Mouse (Mus musculus) heart, embryonic 15.5 days (tissue): Measurements from ENCODE around the gene Ndufaf2. TPM values are rescaled to one million over a fixed set of nuclear protein-coding genes. Genes with fewer than 3 reads are reported as not detected.

Source experiments
- ATAC-seq: fragments of 200-750 bp; cut with Nextera tagmentation; replicated peaks from 2 replicates; pipeline ENCODE4 v1.8.0; 2017; ENCODE audit warnings: low read depth, moderate TSS enrichment; ENCODE audit not compliant: insufficient number of reproducible peaks, insufficient read depth, low FRiP score
- H3K27ac ChIP-seq: fragments of 300-500 bp; sonication (generic); 2 replicates; pipeline ENCODE4 v1.5.1; 2015; ENCODE audit warnings: mild to moderate bottlenecking, inconsistent platforms
- H3K27me3 ChIP-seq: fragments of 300-500 bp; sonication (generic); 2 replicates; pipeline ENCODE4 v1.6.1; 2015; ENCODE audit warnings: inconsistent platforms
- H3K36me3 ChIP-seq: fragments of 300-500 bp; sonication (generic); 2 replicates; pipeline ENCODE4 v1.6.1; 2015; ENCODE audit warnings: mild to moderate bottlenecking, inconsistent platforms
- H3K4me1 ChIP-seq: fragments of 300-500 bp; sonication (generic); replicated peaks from 2 replicates; pipeline ENCODE4 v1.6.1; 2015; ENCODE audit warnings: inconsistent platforms
- H3K4me2 ChIP-seq: fragments of 300-500 bp; sonication (generic); 2 replicates; pipeline ENCODE4 v1.6.1; 2015; ENCODE audit warnings: inconsistent platforms, mild to moderate bottlenecking, moderate library complexity
- H3K4me3 ChIP-seq: fragments of 300-500 bp; sonication (generic); 2 replicates; pipeline ENCODE4 v1.5.1; 2015; ENCODE audit warnings: mild to moderate bottlenecking, inconsistent platforms
- H3K9ac ChIP-seq: fragments of 300-500 bp; sonication (generic); 2 replicates; pipeline ENCODE4 v1.6.1; 2015; ENCODE audit warnings: mild to moderate bottlenecking, inconsistent platforms
- H3K9me3 ChIP-seq: fragments of 300-500 bp; sonication (generic); replicated peaks from 2 replicates; pipeline ENCODE4 v1.6.1; 2016; ENCODE audit warnings: inconsistent platforms
- WGBS: fragments of 180-500 bp; shearing (Covaris S2); methylation state at CpG from one replicate; pipeline ENCODE4 v1.1.7; 2015; ENCODE audit warnings: mixed read lengths; 5-methylcytosine and 5-hydroxymethylcytosine counted together
- polyA plus RNA-seq: library from polyadenylated mRNA; unstranded; fragments of >200 nt; fragmentation: Nextera tagmentation; extraction: Ambion mirVana; gene quantifications from 2 replicates; pipeline ENCODE4 v1.2.1, GENCODE M21; 2015

The Ndufaf2 gene
- polyA plus RNA-seq, 1 experiment from 2014 or later: 58.8 TPM

DNA sequence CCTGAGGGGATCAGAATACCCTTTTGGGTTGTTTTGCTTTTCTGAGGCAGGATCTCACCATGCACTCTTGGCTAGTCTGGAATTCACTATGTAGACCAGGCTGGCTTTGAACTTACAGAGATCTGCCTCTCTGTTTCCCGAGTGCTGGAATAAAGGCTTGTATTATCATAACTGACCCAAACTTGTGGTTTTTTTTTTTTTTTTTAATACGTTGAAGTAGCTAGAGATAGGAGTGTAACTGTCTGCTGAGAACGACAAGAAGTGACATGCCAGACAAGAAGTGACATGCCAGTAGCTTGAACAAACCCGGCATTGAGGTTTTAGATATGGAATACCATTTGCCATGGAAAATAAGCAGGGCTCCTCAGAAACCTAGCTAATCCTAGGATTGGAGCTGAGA lies 125.6 kb downstream of the Ndufaf2 start:
- Histone ChIP-seq H3K27ac (no peak overlapping the region), H3K4me2 (no peak overlapping the region), H3K4me3 (no peak overlapping the region), H3K4me1 (no peaks in the 10 kb centered on the region), H3K36me3 (no peaks in the 10 kb centered on the region), H3K9me3 (no peaks in the 10 kb centered on the region), H3K27me3 (no peaks in the 10 kb centered on the region), H3K9ac (no peak overlapping the region)
- 81% methylated on average over 4 of the region's 4 CpGs for WGBS
- no peak for ATAC-seq

DNA sequence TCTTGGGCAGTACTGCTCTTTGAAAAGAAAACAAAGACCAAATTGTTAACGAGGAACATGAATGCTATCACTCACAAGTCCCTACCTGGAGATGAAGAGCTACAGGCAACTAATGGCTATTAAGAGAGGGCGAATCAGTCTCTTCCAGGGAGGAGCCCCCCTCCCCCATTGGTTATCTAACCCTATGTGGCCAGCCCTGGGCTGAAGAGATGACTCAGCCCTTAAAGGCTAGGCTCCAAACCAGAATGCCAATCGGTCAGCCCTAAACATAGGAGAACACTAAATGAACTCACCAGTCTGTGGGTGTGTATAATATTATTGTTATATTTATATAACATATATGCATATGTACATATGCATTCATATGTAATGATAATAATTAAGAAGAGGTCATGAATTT lies 132.6 kb downstream of the Ndufaf2 start:
- Histone ChIP-seq H3K4me1 (no peaks in the 10 kb centered on the region), H3K27ac (no peak overlapping the region), H3K27me3 (no peaks in the 10 kb centered on the region), H3K36me3 (no peaks in the 10 kb centered on the region), H3K9ac (no peak overlapping the region), H3K4me3 (no peak overlapping the region), H3K9me3 (no peaks in the 10 kb centered on the region), H3K4me2 (no peak overlapping the region)
- no peak for ATAC-seq
- 41% methylated on average over 3 of the region's 3 CpGs for WGBS

DNA sequence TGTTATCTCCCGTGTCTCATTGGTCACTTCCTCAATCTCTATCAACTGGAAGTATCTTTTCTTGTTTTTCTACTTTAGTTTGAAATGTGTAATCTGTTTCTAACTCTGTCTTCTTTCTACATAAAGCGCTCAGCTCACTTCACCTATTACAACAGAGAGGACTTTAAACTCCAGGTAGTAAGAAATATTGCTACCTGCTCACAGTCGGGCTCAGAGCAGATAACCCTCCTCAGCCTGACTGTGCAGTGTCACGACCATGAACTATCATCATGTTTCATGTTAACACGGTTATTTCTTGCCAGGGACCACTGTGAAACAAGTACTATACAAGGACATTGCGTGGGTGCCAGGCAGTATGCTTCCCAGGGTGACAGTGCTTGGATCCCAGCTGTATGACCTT lies 141.1 kb downstream of the Ndufaf2 start:
- no peak overlapping the region for H3K27ac ChIP-seq
- H3K4me3 ChIP-seq: no peak overlapping the region
- no peaks in the 10 kb centered on the region for H3K36me3 ChIP-seq
- H3K9ac ChIP-seq: no peak overlapping the region
- H3K27me3 ChIP-seq: no peaks in the 10 kb centered on the region
- WGBS: 62% methylated on average over 6 of the region's 6 CpGs
- H3K4me1 ChIP-seq: no peaks in the 10 kb centered on the region
- no peaks in the 10 kb centered on the region for H3K9me3 ChIP-seq
- no peak for ATAC-seq
- H3K4me2 ChIP-seq: no peak overlapping the region

DNA sequence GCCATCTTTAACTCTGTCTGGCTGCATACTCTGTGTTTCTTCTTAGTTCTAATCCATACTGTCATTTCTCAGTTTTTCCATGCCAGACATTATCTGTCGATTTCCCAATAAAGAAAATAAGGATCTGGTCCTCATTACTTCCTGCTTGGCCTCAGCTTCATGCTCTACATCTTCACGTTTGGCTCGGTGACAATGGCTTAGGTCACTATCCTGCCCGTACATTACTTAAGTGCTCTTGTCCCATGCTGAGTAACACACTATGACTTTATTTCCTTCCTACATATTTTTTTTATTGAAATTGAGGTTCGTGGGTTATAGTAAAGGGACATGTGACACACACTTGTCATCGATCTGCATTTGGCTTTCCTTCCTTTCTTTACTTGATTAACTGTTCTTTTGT lies 143.3 kb downstream of the Ndufaf2 start:
- Histone ChIP-seq H3K4me3 (no peak overlapping the region), H3K4me2 (no peak overlapping the region), H3K9me3 (no peaks in the 10 kb centered on the region), H3K4me1 (no peaks in the 10 kb centered on the region), H3K27me3 (no peaks in the 10 kb centered on the region), H3K36me3 (no peaks in the 10 kb centered on the region), H3K27ac (no peak overlapping the region), H3K9ac (no peak overlapping the region)
- WGBS: 69% methylated on average over 6 of the region's 6 CpGs
- ATAC-seq: no peak

DNA sequence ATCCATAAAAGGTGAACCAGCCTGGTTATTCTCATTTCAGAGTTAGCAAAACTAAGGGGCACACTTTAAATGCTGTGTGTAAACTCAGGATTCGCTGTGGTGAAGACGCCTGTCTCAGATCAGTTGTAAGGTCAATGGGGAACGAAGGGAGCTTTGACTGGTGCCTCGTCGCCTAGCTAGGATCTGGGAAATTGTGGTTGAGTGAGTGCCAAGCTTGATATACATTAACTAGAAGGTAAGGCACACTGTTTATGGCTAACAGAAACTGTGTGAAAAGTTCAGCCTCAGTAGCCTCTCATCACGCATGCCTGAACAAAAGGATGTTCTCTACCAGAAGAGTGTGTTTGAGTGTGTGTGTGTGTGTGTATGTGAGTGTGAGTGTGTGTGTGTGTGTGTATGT lies 144.6 kb downstream of the Ndufaf2 start:
- no peaks in the 10 kb centered on the region for H3K9me3 ChIP-seq
- H3K4me2 ChIP-seq: no peak overlapping the region
- H3K36me3 ChIP-seq: no peaks in the 10 kb centered on the region
- no peaks in the 10 kb centered on the region for H3K27me3 ChIP-seq
- H3K4me3 ChIP-seq: no peak overlapping the region
- no peak for ATAC-seq
- H3K4me1 ChIP-seq: no peaks in the 10 kb centered on the region
- no peak overlapping the region for H3K9ac ChIP-seq
- WGBS: 84% methylated on average over 6 of the region's 6 CpGs
- H3K27ac ChIP-seq: no peak overlapping the region

DNA sequence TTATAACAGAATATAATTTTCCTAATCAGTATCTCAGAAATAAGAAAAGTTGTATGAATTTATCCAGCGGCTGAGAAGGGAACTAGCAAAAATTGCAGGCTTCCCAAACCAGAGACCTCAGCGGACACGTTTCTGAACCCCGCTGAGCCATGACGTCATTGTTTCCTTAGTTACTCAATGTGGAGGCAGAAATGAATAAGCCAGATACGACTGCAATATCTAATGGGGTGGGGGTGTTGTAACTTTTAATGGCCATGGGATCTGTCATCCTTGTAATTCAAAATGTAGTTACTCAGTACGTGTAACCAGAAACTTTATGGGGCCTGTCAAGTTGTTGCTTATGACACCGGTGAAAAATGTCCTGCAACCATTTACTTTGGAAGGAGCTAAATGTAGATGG lies 145.3 kb downstream of the Ndufaf2 start:
- H3K4me2 ChIP-seq: no peak overlapping the region
- no peaks in the 10 kb centered on the region for H3K27me3 ChIP-seq
- WGBS: 77% methylated on average over 8 of the region's 8 CpGs
- no peak overlapping the region for H3K4me3 ChIP-seq
- no peak overlapping the region for H3K27ac ChIP-seq
- ATAC-seq: no peak
- H3K9ac ChIP-seq: no peak overlapping the region
- no peaks in the 10 kb centered on the region for H3K9me3 ChIP-seq
- H3K36me3 ChIP-seq: no peaks in the 10 kb centered on the region
- H3K4me1 ChIP-seq: no peaks in the 10 kb centered on the region

DNA sequence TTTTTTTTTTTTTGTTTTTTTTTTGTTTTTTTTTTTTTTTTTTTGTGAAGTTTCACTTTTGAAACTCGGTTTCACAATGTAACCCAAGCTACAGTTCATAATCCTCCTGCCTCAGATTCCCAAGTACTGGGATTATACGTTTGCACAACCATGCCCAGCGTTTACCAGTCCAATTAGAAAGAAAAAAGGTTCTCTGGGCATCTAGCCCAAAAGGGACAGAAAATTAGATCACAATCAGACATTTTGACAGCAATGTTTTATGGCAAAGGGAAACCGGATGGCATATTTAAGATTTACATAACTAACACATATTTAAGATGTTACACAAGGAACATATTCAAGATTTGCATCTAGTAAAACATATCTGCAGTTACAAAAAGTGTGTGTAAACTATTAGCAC lies 150.6 kb downstream of the Ndufaf2 start:
- no peaks in the 10 kb centered on the region for H3K9me3 ChIP-seq
- H3K27me3 ChIP-seq: no peaks in the 10 kb centered on the region
- H3K36me3 ChIP-seq: no peaks in the 10 kb centered on the region
- H3K4me1 ChIP-seq: no peaks in the 10 kb centered on the region
- H3K9ac ChIP-seq: no peak overlapping the region
- no peak for ATAC-seq
- 79% methylated on average over 4 of the region's 4 CpGs for WGBS
- H3K4me2 ChIP-seq: no peak overlapping the region
- H3K4me3 ChIP-seq: no peak overlapping the region
- no peak overlapping the region for H3K27ac ChIP-seq

DNA sequence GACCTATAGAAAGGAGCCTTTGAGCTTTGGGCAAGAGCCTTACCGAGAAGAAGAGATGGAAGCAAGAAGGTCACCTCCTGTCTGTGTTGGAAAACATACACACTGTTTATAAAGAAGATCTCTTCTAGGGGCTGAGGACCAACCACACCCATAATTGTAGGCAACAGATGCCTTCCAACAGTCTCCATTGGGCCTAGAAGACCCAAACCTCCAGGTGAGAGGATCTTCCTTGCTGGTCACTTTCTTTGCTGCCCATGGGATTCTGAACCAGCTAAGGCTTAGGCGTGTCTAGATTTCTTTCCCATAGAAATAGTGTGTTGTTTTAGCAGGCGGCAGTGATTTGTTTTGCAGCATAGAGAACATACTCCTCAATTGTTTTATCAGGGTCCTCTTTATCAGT lies 162.1 kb downstream of the Ndufaf2 start:
- Histone ChIP-seq H3K9ac (no peak overlapping the region), H3K4me1 (no peaks in the 10 kb centered on the region), H3K4me3 (no peak overlapping the region), H3K36me3 (no peaks in the 10 kb centered on the region), H3K27ac (no peak overlapping the region), H3K27me3 (no peaks in the 10 kb centered on the region), H3K4me2 (no peak overlapping the region), H3K9me3 (no peaks in the 10 kb centered on the region)
- ATAC-seq: no peak
- 84% methylated on average over 3 of the region's 3 CpGs for WGBS

DNA sequence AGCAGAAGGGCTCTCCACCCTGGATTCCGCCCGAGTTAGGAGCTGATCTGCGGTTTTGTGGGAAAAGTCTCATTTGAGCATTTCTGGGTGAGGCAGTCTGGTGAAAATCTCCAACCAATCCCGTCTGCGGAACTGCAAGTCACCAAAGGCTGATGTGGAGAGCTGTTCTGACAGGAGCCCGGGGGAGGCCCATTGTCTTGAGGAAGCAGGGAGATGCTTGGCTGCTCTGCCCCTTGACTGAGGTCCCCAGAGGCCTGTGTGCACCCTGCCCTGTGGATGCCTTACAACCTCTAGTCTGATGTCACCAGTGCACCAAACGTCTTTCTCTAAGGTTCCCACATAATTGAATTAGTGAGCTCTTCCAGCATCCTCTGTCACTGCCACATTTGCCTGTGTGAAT lies 163.2 kb downstream of the Ndufaf2 start:
- no peak for ATAC-seq
- Histone ChIP-seq H3K9ac (no peak overlapping the region), H3K27ac (no peak overlapping the region), H3K4me2 (no peak overlapping the region), H3K9me3 (no peaks in the 10 kb centered on the region), H3K4me1 (no peaks in the 10 kb centered on the region), H3K4me3 (no peak overlapping the region), H3K36me3 (no peaks in the 10 kb centered on the region), H3K27me3 (no peaks in the 10 kb centered on the region)
- 72% methylated on average over 7 of the region's 7 CpGs for WGBS

DNA sequence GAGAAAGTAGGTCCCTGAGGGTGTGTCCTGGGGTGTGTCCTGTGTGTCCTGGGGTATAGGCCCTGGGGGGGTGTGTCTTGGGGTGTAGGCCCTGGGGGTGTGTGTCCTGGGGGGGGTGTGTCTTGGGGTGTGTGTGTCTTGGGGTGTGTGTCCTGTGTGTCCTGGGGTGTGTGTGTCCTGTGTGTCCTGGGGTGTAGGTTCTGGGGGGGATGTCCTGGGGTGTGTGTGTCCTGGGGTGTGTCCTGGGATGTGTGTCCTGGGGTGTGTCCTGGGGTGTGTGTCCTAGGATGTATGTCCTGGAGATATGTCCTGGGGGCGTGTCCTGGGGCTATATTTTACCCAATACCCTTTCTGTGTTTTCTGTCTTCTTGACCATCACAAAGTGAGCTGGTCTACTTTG lies 165.8 kb downstream of the Ndufaf2 start:
- Histone ChIP-seq H3K27ac (no peak overlapping the region), H3K27me3 (no peaks in the 10 kb centered on the region), H3K4me1 (no peaks in the 10 kb centered on the region), H3K9ac (no peak overlapping the region), H3K4me2 (no peak overlapping the region), H3K36me3 (no peaks in the 10 kb centered on the region), H3K4me3 (no peak overlapping the region), H3K9me3 (no peaks in the 10 kb centered on the region)
- WGBS: 76% methylated on average over 1 of the region's 1 CpGs
- ATAC-seq: no peak

DNA sequence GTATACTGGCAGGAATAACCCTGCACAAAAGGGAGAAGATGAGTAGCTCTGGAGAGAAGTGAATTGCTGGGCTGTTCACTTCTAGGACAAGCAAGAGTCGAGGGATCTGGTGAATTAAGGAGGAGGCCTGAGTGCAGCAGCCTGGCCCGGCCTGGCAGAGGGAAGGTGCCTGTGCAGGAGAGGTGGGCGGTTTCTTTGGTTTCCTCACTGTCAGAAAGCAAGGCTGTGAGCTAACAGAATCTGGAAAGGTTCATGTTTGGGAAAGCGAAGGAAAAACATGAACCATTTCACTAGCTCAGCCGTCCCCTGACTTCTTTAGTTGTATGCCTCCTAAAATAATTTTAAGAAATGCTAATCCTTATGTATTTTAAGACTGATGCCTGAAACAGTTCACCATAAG lies 173.8 kb downstream of the Ndufaf2 start:
- H3K36me3 ChIP-seq: no peaks in the 10 kb centered on the region
- no peaks in the 10 kb centered on the region for H3K4me1 ChIP-seq
- H3K9me3 ChIP-seq: no peaks in the 10 kb centered on the region
- H3K9ac ChIP-seq: no peak overlapping the region
- no peak overlapping the region for H3K4me2 ChIP-seq
- no peak for ATAC-seq
- H3K4me3 ChIP-seq: no peak overlapping the region
- H3K27me3 ChIP-seq: no peaks in the 10 kb centered on the region
- 65% methylated on average over 5 of the region's 5 CpGs for whole genome bisulfite sequencing
- H3K27ac ChIP-seq: no peak overlapping the region

DNA sequence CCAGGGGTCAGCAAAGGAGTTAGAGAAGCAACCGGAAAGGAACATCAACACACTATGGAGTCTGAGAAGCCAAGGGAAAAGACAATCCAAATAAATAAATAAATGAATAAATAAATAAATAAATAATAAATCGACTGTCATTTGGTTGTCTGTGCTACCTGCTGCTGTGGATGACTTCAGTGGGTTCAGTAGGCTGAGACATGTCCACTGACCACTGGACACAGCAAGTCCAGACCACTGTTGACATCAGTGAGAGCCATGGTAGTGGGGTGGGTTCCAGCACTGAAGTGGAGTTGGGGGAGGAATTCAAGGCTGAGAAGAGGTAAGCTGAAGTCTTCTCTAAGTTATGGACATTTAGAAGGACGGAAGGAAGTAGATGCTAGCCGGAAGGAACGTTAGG lies 174.2 kb downstream of the Ndufaf2 start:
- H3K27me3 ChIP-seq: no peaks in the 10 kb centered on the region
- H3K4me1 ChIP-seq: no peaks in the 10 kb centered on the region
- no peaks in the 10 kb centered on the region for H3K36me3 ChIP-seq
- H3K9me3 ChIP-seq: no peaks in the 10 kb centered on the region
- H3K27ac ChIP-seq: no peak overlapping the region
- ATAC-seq: no peak
- no peak overlapping the region for H3K4me3 ChIP-seq
- no peak overlapping the region for H3K9ac ChIP-seq
- 80% methylated on average over 5 of the region's 5 CpGs for WGBS
- H3K4me2 ChIP-seq: no peak overlapping the region
